14 mouse cellular contexts compared by ENCODE assay signal in the genomic region with DNA sequence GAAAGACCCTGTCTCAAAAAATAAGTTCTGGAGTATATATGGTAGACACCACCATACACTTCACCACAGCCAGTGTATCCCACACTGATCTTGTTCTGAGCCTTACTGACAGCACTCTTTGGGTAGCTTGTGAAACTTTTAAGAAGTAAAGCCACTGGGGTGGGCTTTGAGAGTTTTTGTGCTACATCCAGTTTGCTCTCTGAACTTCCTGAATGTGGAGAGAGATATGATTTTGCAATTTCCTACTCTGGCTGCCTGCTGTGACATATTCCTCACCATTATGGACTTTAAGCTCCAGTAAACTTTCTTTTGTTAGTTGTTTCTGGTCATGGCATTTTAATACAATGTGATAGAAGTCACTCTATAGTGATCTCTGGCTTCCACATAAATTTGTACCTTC.
"Had no signal": no experiment of that assay in that cellular context is flagged by ENCODE, and none has a peak within 500 bp of the region (broad histone marks: within the 10 kb centered on the region; RNA-seq: fewer than 3 reads in every experiment).

No protein-coding gene starts in this region.

- DNase-seq: kidney, adult 18-20 months; kidney, postnatal 14 days; left cerebral cortex, postnatal 4 days; lung, embryonic 14.5 days; lung, postnatal 10 days; thymus, adult 2 months; thymus, postnatal 25 days had no signal

- H3K9ac ChIP-seq: kidney, embryonic 15.5 days; limb, embryonic 13.5 days; liver, embryonic 14.5 days; lung, embryonic 14.5 days; midbrain, embryonic 15.5 days; neural tube, embryonic 12.5 days; stomach, embryonic 15.5 days had no signal

- H3K4me1 ChIP-seq: kidney, embryonic 15.5 days; midbrain, embryonic 15.5 days; neural tube, embryonic 12.5 days; stomach, embryonic 15.5 days had no signal

- H3K27ac ChIP-seq: kidney, embryonic 15.5 days; limb, embryonic 13.5 days; liver, embryonic 14.5 days; midbrain, embryonic 15.5 days; neural tube, embryonic 12.5 days; stomach, embryonic 15.5 days had no signal

- ATAC-seq: midbrain, embryonic 15.5 days had no signal

- H3K9me3 ChIP-seq: kidney, embryonic 15.5 days; limb, embryonic 13.5 days; midbrain, embryonic 15.5 days; neural tube, embryonic 12.5 days; stomach, embryonic 15.5 days had no signal

- H3K4me2 ChIP-seq: kidney, embryonic 15.5 days; limb, embryonic 13.5 days; lung, embryonic 14.5 days; midbrain, embryonic 11.5 days; midbrain, embryonic 15.5 days; neural tube, embryonic 12.5 days; stomach, embryonic 15.5 days had no signal

- H3K4me3 ChIP-seq: kidney, embryonic 15.5 days; limb, embryonic 13.5 days; midbrain, embryonic 15.5 days; neural tube, embryonic 12.5 days; stomach, embryonic 15.5 days had no signal

- H3K27me3 ChIP-seq: kidney, embryonic 15.5 days; limb, embryonic 13.5 days; midbrain, embryonic 15.5 days; neural tube, embryonic 12.5 days; stomach, embryonic 15.5 days had no signal
